Mouse (Mus musculus) CH12.LX (cell line): ENCODE measurements around the gene AK157302. TPM values are rescaled to one million over a fixed set of nuclear protein-coding genes. Genes with fewer than 3 reads are reported as not detected.
"Not testable (repeated sequence)": the region's sequence is repeated elsewhere in the genome, so short reads cannot be mapped to it uniquely, and the experiment has no call there.

Experiments used
- DNase-seq: peaks from one replicate; pipeline ENCODE4 v3.0.0-alpha.2; 2013; ENCODE audit errors: extremely low read depth
- H3K27ac ChIP-seq: 2 replicates; pipeline ENCODE4 v1.5.1; 2012; ENCODE audit warnings: low read depth, mild to moderate bottlenecking, control low read depth, moderate library complexity; ENCODE audit not compliant: insufficient read depth
- H3K27me3 ChIP-seq: replicated peaks from 2 replicates; pipeline ENCODE3; 2012; ENCODE audit warnings: inconsistent platforms
- H3K36me3 ChIP-seq, 2 experiments: replicated peaks in 1 of 2; 2 replicates each; pipeline versions ENCODE3 to v1.6.1; 2012; ENCODE audit warnings: inconsistent platforms in 1 of 2, low read length in 1 of 2, mild to moderate bottlenecking in 1 of 2, mixed read lengths in 1 of 2, moderate library complexity in 1 of 2; ENCODE audit not compliant: control insufficient read depth in 1 of 2, insufficient read depth in 1 of 2
- H3K4me1 ChIP-seq, 2 experiments: 2 replicates each; pipeline ENCODE4 v1.6.1; 2012; ENCODE audit warnings: inconsistent platforms in 1 of 2, moderate library complexity in 1 of 2; ENCODE audit not compliant: insufficient read depth in 2 of 2, control insufficient read depth in 1 of 2
- H3K4me2 ChIP-seq: 2 replicates; pipeline ENCODE4 v1.6.1; 2012; ENCODE audit warnings: low read depth, mild to moderate bottlenecking, control low read depth; ENCODE audit not compliant: poor library complexity, insufficient read depth, severe bottlenecking
- H3K4me3 ChIP-seq, 3 experiments: fragments of 150-350 bp in 1 of 3; sonication (generic) in 1 of 3; replicated peaks in 1 of 3; 2 replicates each; pipeline versions ENCODE3 to v1.5.1; 2011 to 2012; ENCODE audit warnings: low read depth in 2 of 3, low read length in 2 of 3, mild to moderate bottlenecking in 2 of 3, moderate library complexity in 2 of 3, control low read depth in 1 of 3, improper control_type of control experiment in 1 of 3, inconsistent platforms in 1 of 3, mixed read lengths in 1 of 3; ENCODE audit not compliant: poor library complexity in 1 of 3
- H3K79me2 ChIP-seq: replicated peaks from 2 replicates; pipeline ENCODE4 v1.6.1; 2012; ENCODE audit warnings: mild to moderate bottlenecking, moderate library complexity; ENCODE audit not compliant: control insufficient read depth, poor library complexity, insufficient read depth, severe bottlenecking; ENCODE audit errors: extremely low read depth
- H3K9ac ChIP-seq: 2 replicates; pipeline ENCODE4 v1.6.1; 2012; ENCODE audit warnings: low read depth, mild to moderate bottlenecking, control low read depth, moderate library complexity; ENCODE audit not compliant: insufficient read depth
- H3K9me3 ChIP-seq: replicated peaks from 2 replicates; pipeline ENCODE3; 2012; ENCODE audit warnings: low read length, inconsistent platforms, mixed read lengths
- CHD1 ChIP-seq: IDR thresholded peaks from 2 replicates; pipeline ENCODE4 v1.6.1; 2012; ENCODE audit warnings: low read depth, low read length, improper control_type of control experiment, inconsistent platforms
- E2F4 ChIP-seq: IDR thresholded peaks from 2 replicates; pipeline ENCODE4 v1.6.1; 2011; ENCODE audit warnings: low read depth, low read length, improper control_type of control experiment; ENCODE audit not compliant: insufficient replicate concordance
- HCFC1 ChIP-seq: IDR thresholded peaks from 2 replicates; pipeline ENCODE4 v1.6.1; 2012; ENCODE audit warnings: low read depth, mild to moderate bottlenecking, inconsistent platforms, low read length, improper control_type of control experiment
- IRF4 ChIP-seq: IDR thresholded peaks from 2 replicates; pipeline ENCODE4 v1.6.1; 2014; ENCODE audit warnings: low read depth, mild to moderate bottlenecking, inconsistent platforms, low read length, improper control_type of control experiment
- JUN ChIP-seq: IDR thresholded peaks from 2 replicates; pipeline ENCODE4 v1.6.1; 2011; ENCODE audit warnings: low read depth, mild to moderate bottlenecking, low read length, improper control_type of control experiment, moderate library complexity; ENCODE audit not compliant: insufficient read depth
- JUND ChIP-seq: conservative IDR thresholded peaks from 2 replicates; pipeline ENCODE4 v1.6.1; 2011; ENCODE audit warnings: low read depth, low read length, improper control_type of control experiment
- KAT2A ChIP-seq: IDR thresholded peaks from 2 replicates; pipeline ENCODE4 v1.6.1; 2012; ENCODE audit warnings: low read length, improper control_type of control experiment, inconsistent platforms; ENCODE audit not compliant: insufficient replicate concordance
- MAZ ChIP-seq: IDR thresholded peaks from 2 replicates; pipeline ENCODE4 v1.6.1; 2012; ENCODE audit warnings: low read depth, mild to moderate bottlenecking, inconsistent platforms, low read length, improper control_type of control experiment, moderate library complexity
- MYC ChIP-seq: IDR thresholded peaks from 2 replicates; pipeline ENCODE4 v1.6.1; 2011; ENCODE audit warnings: low read depth, mild to moderate bottlenecking, improper control_type of control experiment, low read length
- POLR2A ChIP-seq: IDR thresholded peaks from 2 replicates; pipeline ENCODE4 v1.6.1; 2011; ENCODE audit warnings: low read depth, mild to moderate bottlenecking, improper control_type of control experiment, low read length
- RAD21 ChIP-seq: IDR thresholded peaks from 2 replicates; pipeline ENCODE4 v1.6.1; 2011; ENCODE audit warnings: low read depth, mild to moderate bottlenecking, low read length, improper control_type of control experiment, moderate library complexity
- SIN3A ChIP-seq: IDR thresholded peaks from 2 replicates; pipeline ENCODE4 v1.6.1; 2012; ENCODE audit warnings: low read length, improper control_type of control experiment, inconsistent platforms
- TBP ChIP-seq: conservative IDR thresholded peaks from 2 replicates; pipeline ENCODE4 v1.6.1; 2011; ENCODE audit warnings: low read depth, low read length, improper control_type of control experiment
- USF1 ChIP-seq: IDR thresholded peaks from 2 replicates; pipeline ENCODE4 v1.6.1; 2014; ENCODE audit warnings: low read depth, mild to moderate bottlenecking, inconsistent platforms, low read length, improper control_type of control experiment
- USF2 ChIP-seq: conservative IDR thresholded peaks from 2 replicates; pipeline ENCODE4 v1.6.1; 2011; ENCODE audit warnings: low read depth, low read length, improper control_type of control experiment
- ZNF384 ChIP-seq: IDR thresholded peaks from 2 replicates; pipeline ENCODE4 v1.6.1; 2012; ENCODE audit warnings: low read depth, low read length, improper control_type of control experiment, inconsistent platforms
- dilution Hi-C: fragments of 300-500 bp; cut with MboI; formaldehyde crosslinking; loops from 2 replicates; pipeline ENCODE4 v1.14.3; 2020; ENCODE audit warnings: low sequenced_read_pairs; ENCODE audit not compliant: extremely low pct_unique_long_range_greater_than_20kb, extremely low pct_ligation_motif_present
- in situ Hi-C: fragments of 300-500 bp; cut with MboI; formaldehyde crosslinking; loops from 3 replicates; pipeline ENCODE4 v1.14.3; 2019; ENCODE audit warnings: low sequenced_read_pairs, low pct_ligation_motif_present, low pct_unique_long_range_greater_than_20kb, mixed read lengths
- polyA plus RNA-seq: library from polyadenylated mRNA; unstranded; fragments of >175 nt; gene quantifications from 2 replicates; pipeline ENCODE4 v1.2.1, GENCODE M21; 2012; ENCODE audit warnings: low read depth; ENCODE audit not compliant: insufficient read length
- total RNA-seq, 2 experiments: library from RNA; depleted of rRNA; stranded (reverse); fragments of 300-350 nt in 1 of 2; fragments of >200 nt in 1 of 2; gene quantifications; 2 replicates each; pipeline ENCODE4 v1.2.3; 2012 to 2014

Gene AK157302
- total and polyA plus RNA-seq, 3 experiments = 0.17 to 0.47 TPM; not detected in 1

- peak; percentile 85 for TF ChIP-seq SIN3A
- no peak for TF ChIP-seq RAD21
- TF ChIP-seq JUND = no peak
Observed at GRCm38 (mm10) chr13:21453449-21453848, 41.6 kb upstream of the AK157302 start, which contains the start of gene Zscan26 (continued).

DNA sequence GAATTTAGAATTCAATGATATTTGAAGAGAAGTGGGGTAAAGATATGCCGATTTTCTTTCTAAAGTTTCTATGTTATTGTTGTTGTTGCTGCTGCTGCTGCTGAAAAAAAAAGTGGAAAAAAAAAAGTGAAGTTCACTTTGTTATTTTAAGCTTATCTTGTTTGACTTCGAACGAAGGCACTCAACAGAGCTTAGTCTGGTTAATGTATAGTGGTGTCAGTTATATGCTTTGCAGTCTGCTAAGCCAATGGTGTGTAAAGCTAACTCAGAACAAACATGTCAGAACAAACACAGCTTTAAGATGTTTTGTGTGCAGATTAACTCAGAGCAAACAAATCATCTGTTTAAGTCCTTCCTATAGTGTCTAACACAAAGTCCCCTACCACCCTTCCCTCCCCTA lies 40.9 kb upstream of the AK157302 start:
- TF ChIP-seq E2F4 (no peak), TBP (no peak), ZNF384 (no peak), KAT2A (no peak), CHD1 (no peak), USF2 (no peak), USF1 (no peak), MYC (no peak), IRF4 (no peak), JUN (no peak), POLR2A (no peak)
- H3K27ac ChIP-seq = no peak overlapping the region
- H3K4me1 ChIP-seq = peaks cover 0 to 14% of the 10 kb centered on the region in 2 experiments; a peak in 2 of 4 replicates
- no peaks in the 10 kb centered on the region for H3K9me3 ChIP-seq
- in situ Hi-C loops = loop anchor here (10.0 kb wide), 1 partner anchor 49 kb away; the partner anchor contains the start of gene Zkscan3
- DNase-seq = no peak
- H3K79me2 ChIP-seq = peaks cover 31% of the 10 kb centered on the region
- peaks cover under 1 to 22% of the 10 kb centered on the region in 2 experiments for H3K36me3 ChIP-seq
- H3K27me3 ChIP-seq = no peaks in the 10 kb centered on the region
- H3K9ac ChIP-seq = peak overlapping the region; percentile 64; the same call in 1 of the 2 replicates
- H3K4me3 ChIP-seq = peak overlapping the region in 1 of 3 experiments; percentile 83
- dilution Hi-C loops = no loop called here
- H3K4me2 ChIP-seq = peak overlapping the region; percentile 79; the same call in 1 of the 2 replicates

DNA sequence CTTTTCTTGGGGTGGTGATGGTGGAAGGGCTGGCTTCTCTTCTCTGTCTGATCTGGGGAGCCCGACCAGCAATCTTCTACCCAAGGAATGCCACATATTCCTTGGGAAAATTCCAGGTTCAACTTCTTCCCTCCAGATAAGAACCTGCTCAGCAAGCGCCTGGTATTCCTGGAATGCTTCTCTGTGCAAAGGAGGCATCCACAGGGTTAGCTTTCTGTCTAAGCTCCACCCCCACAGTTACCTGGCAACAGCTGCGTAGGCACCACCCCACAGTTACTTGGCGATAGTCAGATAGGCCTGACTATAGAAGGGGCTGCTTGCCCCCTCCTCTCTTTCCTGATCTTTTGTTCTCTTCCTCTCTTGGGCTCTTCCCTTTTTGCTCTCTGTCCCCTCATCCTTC lies 38.7 kb upstream of the AK157302 start:
- Histone ChIP-seq H3K9me3 (no peaks in the 10 kb centered on the region), H3K4me3 (no peak overlapping the region), H3K9ac (no peak overlapping the region), H3K27me3 (peaks cover 6% of the 10 kb centered on the region), H3K36me3 (peaks cover 0 to 6% of the 10 kb centered on the region in 2 experiments), H3K27ac (no peak overlapping the region), H3K4me2 (no peak overlapping the region), H3K4me1 (peaks cover 0 to 14% of the 10 kb centered on the region in 2 experiments; a peak in 2 of 4 replicates), H3K79me2 (peaks cover 21% of the 10 kb centered on the region)
- in situ Hi-C loops (loop anchor here (10.0 kb wide), 1 partner anchor 52 kb away; the partner anchor contains the start of gene Zkscan3), dilution Hi-C loops (no loop called here)
- no peak for DNase-seq
- TF ChIP-seq HCFC1 (no peak), POLR2A (no peak), MAZ (no peak), JUN (no peak)

- H3K79me2 ChIP-seq, dilution Hi-C loops, H3K9me3 ChIP-seq, H3K27ac ChIP-seq, H3K4me1 ChIP-seq, H3K36me3 ChIP-seq, in situ Hi-C loops, H3K27me3 ChIP-seq, H3K4me2 ChIP-seq, H3K9ac ChIP-seq, H3K4me3 ChIP-seq, DNase-seq: not testable (repeated sequence)
Observed at GRCm38 (mm10) chr13:21462516-21462915, 32.5 kb upstream of the AK157302 start.
